Mouse (Mus musculus): ENCODE data around the gene Itpkc. TPM values are rescaled to one million over a fixed set of nuclear protein-coding genes. Genes with fewer than 3 reads are reported as not detected.
A peak's percentile ranks its signal among the peaks of the same experiment; 100 is the strongest.

Itpkc gene
- polyA plus RNA-seq, 1 experiment from 2014 or later, result 8.9 TPM

GRCm38 (mm10) chr7:27221939-27222338, 6.5 kb downstream of the Itpkc start:
- H3K9ac ChIP-seq (ENCODE audit: low read length), result no peak overlapping the region
- DNase-seq (ENCODE audit: low spot score) (no peak), ATAC-seq (replicated peaks; ENCODE audit: low FRiP score, low TSS enrichment, low read depth) (no peak)
- peaks cover 34% of the 10 kb centered on the region for H3K4me1 ChIP-seq (replicated peaks; ENCODE audit: control insufficient read depth, insufficient read depth, low read length)
- WGBS, result 65% methylated on average over 6 of the region's 6 CpGs
- H3K27me3 ChIP-seq (replicated peaks; ENCODE audit: control insufficient read depth, insufficient read depth, low read length), result no peaks in the 10 kb centered on the region
- no peaks in the 10 kb centered on the region for H3K9me3 ChIP-seq (ENCODE audit: control insufficient read depth, low read length)
- no peak overlapping the region for H3K4me3 ChIP-seq (ENCODE audit: low read depth, low read length)
- no peak overlapping the region for H3K27ac ChIP-seq (ENCODE audit: low read depth)
- H3K36me3 ChIP-seq (ENCODE audit: control insufficient read depth, insufficient read depth, low read length), result peaks cover 36% of the 10 kb centered on the region
- no peak overlapping the region for H3K4me2 ChIP-seq (ENCODE audit: low read length)

GRCm38 (mm10) chr7:27219937-27220336, 8.5 kb downstream of the Itpkc start:
- H3K4me1 ChIP-seq (replicated peaks; ENCODE audit: control insufficient read depth, insufficient read depth, low read length), result peaks cover 14% of the 10 kb centered on the region
- H3K27ac ChIP-seq (ENCODE audit: low read depth), result no peak overlapping the region
- DNase-seq (ENCODE audit: low spot score) (no peak), ATAC-seq (replicated peaks; ENCODE audit: low FRiP score, low TSS enrichment, low read depth) (no peak)
- no peaks in the 10 kb centered on the region for H3K27me3 ChIP-seq (replicated peaks; ENCODE audit: control insufficient read depth, insufficient read depth, low read length)
- 69% methylated on average over 11 of the region's 11 CpGs for WGBS
- H3K9ac ChIP-seq (ENCODE audit: low read length), result no peak overlapping the region
- H3K36me3 ChIP-seq (ENCODE audit: control insufficient read depth, insufficient read depth, low read length), result peaks cover 49% of the 10 kb centered on the region
- H3K9me3 ChIP-seq (ENCODE audit: control insufficient read depth, low read length), result no peaks in the 10 kb centered on the region
- H3K4me3 ChIP-seq (ENCODE audit: low read depth, low read length), result no peak overlapping the region
- no peak overlapping the region for H3K4me2 ChIP-seq (ENCODE audit: low read length)

DNA sequence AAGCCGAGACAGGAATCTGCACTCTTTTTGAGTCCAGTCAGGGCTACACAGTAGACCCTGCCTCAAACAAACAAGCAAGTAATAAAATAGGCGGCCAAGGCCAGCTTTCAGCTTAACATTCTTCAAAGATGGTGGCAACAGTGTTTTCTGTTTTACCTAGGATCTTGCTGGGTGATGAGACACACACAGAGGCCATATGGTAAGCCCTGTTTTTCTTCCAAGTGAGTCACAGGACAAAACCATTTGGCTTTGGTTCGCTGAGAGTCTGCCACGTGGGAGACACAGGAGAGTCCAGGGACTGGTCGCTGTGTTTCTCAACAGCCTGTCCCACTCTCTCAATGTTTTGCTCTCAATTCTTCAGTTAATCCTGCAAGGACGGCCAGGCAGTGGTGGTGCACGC, 9.9 kb downstream of the Itpkc start:
- no peak overlapping the region for H3K27ac ChIP-seq (ENCODE audit: low read depth)
- H3K9me3 ChIP-seq (ENCODE audit: control insufficient read depth, low read length), result no peaks in the 10 kb centered on the region
- 82% methylated on average over 7 of the region's 7 CpGs for WGBS
- no peak overlapping the region for H3K9ac ChIP-seq (ENCODE audit: low read length)
- DNase-seq (ENCODE audit: low spot score), result no peak
- ATAC-seq (replicated peaks; ENCODE audit: low FRiP score, low TSS enrichment, low read depth), result no peak
- no peak overlapping the region for H3K4me2 ChIP-seq (ENCODE audit: low read length)
- no peaks in the 10 kb centered on the region for H3K27me3 ChIP-seq (replicated peaks; ENCODE audit: control insufficient read depth, insufficient read depth, low read length)
- H3K4me1 ChIP-seq (replicated peaks; ENCODE audit: control insufficient read depth, insufficient read depth, low read length), result 0 out of 2 replicates have a peak, but pooled peaks cover 3% of the 10 kb centered on the region
- H3K36me3 ChIP-seq (ENCODE audit: control insufficient read depth, insufficient read depth, low read length), result peaks cover 60% of the 10 kb centered on the region
- no peak overlapping the region for H3K4me3 ChIP-seq (ENCODE audit: low read depth, low read length)

GRCm38 (mm10) chr7:27212626-27213025, 15.8 kb downstream of the Itpkc start:
- no peak overlapping the region for H3K4me2 ChIP-seq (ENCODE audit: low read length)
- H3K9ac ChIP-seq (ENCODE audit: low read length), result no peak overlapping the region
- no peak for DNase-seq (ENCODE audit: low spot score)
- 87% methylated on average over 2 of the region's 2 CpGs for WGBS
- H3K9me3 ChIP-seq (ENCODE audit: control insufficient read depth, low read length), result no peaks in the 10 kb centered on the region
- no peak overlapping the region for H3K4me3 ChIP-seq (ENCODE audit: low read depth, low read length)
- no peaks in the 10 kb centered on the region for H3K4me1 ChIP-seq (replicated peaks; ENCODE audit: control insufficient read depth, insufficient read depth, low read length)
- no peak overlapping the region for H3K27ac ChIP-seq (ENCODE audit: low read depth)
- H3K27me3 ChIP-seq (replicated peaks; ENCODE audit: control insufficient read depth, insufficient read depth, low read length), result no peaks in the 10 kb centered on the region
- ATAC-seq (replicated peaks; ENCODE audit: low FRiP score, low TSS enrichment, low read depth), result no peak
- peaks cover 89% of the 10 kb centered on the region for H3K36me3 ChIP-seq (ENCODE audit: control insufficient read depth, insufficient read depth, low read length)

GRCm38 (mm10) chr7:27203730-27204449, 24.6 kb downstream of the Itpkc start:
- H3K4me1 ChIP-seq (replicated peaks; ENCODE audit: control insufficient read depth, insufficient read depth, low read length), result no peaks in the 10 kb centered on the region
- H3K27ac ChIP-seq (ENCODE audit: low read depth), result no peak overlapping the region
- no peaks in the 10 kb centered on the region for H3K27me3 ChIP-seq (replicated peaks; ENCODE audit: control insufficient read depth, insufficient read depth, low read length)
- ATAC-seq (replicated peaks; ENCODE audit: low FRiP score, low TSS enrichment, low read depth) (no peak), DNase-seq (ENCODE audit: low spot score) (no peak)
- H3K4me3 ChIP-seq (ENCODE audit: low read depth, low read length), result no peak overlapping the region
- H3K9ac ChIP-seq (ENCODE audit: low read length), result no peak overlapping the region
- H3K36me3 ChIP-seq (ENCODE audit: control insufficient read depth, insufficient read depth, low read length), result peaks cover 53% of the 10 kb centered on the region
- WGBS, result 95% methylated on average over 8 of the region's 8 CpGs
- H3K9me3 ChIP-seq (ENCODE audit: control insufficient read depth, low read length), result no peaks in the 10 kb centered on the region
- no peak overlapping the region for H3K4me2 ChIP-seq (ENCODE audit: low read length)

- ATAC-seq (replicated peaks; ENCODE audit: low FRiP score, low TSS enrichment, low read depth), result no peak
- no peak overlapping the region for H3K4me2 ChIP-seq (ENCODE audit: low read length)
These were observed 29.7 kb downstream of the Itpkc start for GRCm38 (mm10) chr7:27198779-27199178.

DNA sequence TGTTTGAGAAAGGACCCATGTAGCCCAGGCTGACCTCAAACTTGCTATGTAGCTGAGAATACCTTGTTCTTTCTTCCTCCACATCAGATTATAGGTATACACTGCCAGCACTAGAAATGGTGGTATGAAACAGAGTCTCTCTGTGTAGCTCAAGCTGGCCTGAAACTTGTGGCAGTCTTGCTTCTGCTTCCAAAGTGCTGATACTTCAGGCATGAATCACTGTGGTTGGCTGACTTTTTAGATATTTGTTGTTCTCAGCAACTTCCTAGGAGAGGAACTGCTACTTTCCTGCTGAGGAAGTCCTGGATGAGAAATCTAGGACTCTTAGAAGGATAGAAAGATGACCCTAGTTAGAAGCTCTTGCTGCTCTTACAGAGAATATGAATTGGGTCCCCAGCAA, 30.1 kb downstream of the Itpkc start:
- Histone ChIP-seq H3K9ac (ENCODE audit: low read length) (no peak overlapping the region), H3K9me3 (ENCODE audit: control insufficient read depth, low read length) (no peaks in the 10 kb centered on the region), H3K4me2 (ENCODE audit: low read length) (no peak overlapping the region), H3K36me3 (ENCODE audit: control insufficient read depth, insufficient read depth, low read length) (peaks cover 33% of the 10 kb centered on the region), H3K27ac (ENCODE audit: low read depth) (no peak overlapping the region), H3K4me1 (replicated peaks; ENCODE audit: control insufficient read depth, insufficient read depth, low read length) (peaks cover 14% of the 10 kb centered on the region), H3K4me3 (ENCODE audit: low read depth, low read length) (no peak overlapping the region), H3K27me3 (replicated peaks; ENCODE audit: control insufficient read depth, insufficient read depth, low read length) (no peaks in the 10 kb centered on the region)
- no peak for ATAC-seq (replicated peaks; ENCODE audit: low FRiP score, low TSS enrichment, low read depth)
- no peak for DNase-seq (ENCODE audit: low spot score)

More at GRCm38 (mm10) chr7:27198779-27199178, 29.7 kb downstream of the Itpkc start:
- H3K9me3 ChIP-seq (ENCODE audit: control insufficient read depth, low read length), result no peaks in the 10 kb centered on the region
- H3K4me3 ChIP-seq (ENCODE audit: low read depth, low read length), result no peak overlapping the region
- H3K27me3 ChIP-seq (replicated peaks; ENCODE audit: control insufficient read depth, insufficient read depth, low read length), result no peaks in the 10 kb centered on the region
- peaks cover 33% of the 10 kb centered on the region for H3K36me3 ChIP-seq (ENCODE audit: control insufficient read depth, insufficient read depth, low read length)
- H3K27ac ChIP-seq (ENCODE audit: low read depth), result no peak overlapping the region
- 91% methylated on average over 8 of the region's 8 CpGs for WGBS
- peaks cover 12% of the 10 kb centered on the region for H3K4me1 ChIP-seq (replicated peaks; ENCODE audit: control insufficient read depth, insufficient read depth, low read length)
- no peak overlapping the region for H3K9ac ChIP-seq (ENCODE audit: low read length)
- no peak for DNase-seq (ENCODE audit: low spot score)

- DNase-seq (ENCODE audit: low spot score) (no peak), ATAC-seq (replicated peaks; ENCODE audit: low FRiP score, low TSS enrichment, low read depth) (no peak)
- H3K4me2 ChIP-seq (ENCODE audit: low read length), result no peak overlapping the region
- H3K9me3 ChIP-seq (ENCODE audit: control insufficient read depth, low read length), result no peaks in the 10 kb centered on the region
- no peak overlapping the region for H3K9ac ChIP-seq (ENCODE audit: low read length)
- H3K36me3 ChIP-seq (ENCODE audit: control insufficient read depth, insufficient read depth, low read length), result peaks cover 33% of the 10 kb centered on the region
- H3K27ac ChIP-seq (ENCODE audit: low read depth), result no peak overlapping the region
- 94% methylated on average over 8 of the region's 8 CpGs for WGBS
- peaks cover 14% of the 10 kb centered on the region for H3K4me1 ChIP-seq (replicated peaks; ENCODE audit: control insufficient read depth, insufficient read depth, low read length)
- H3K27me3 ChIP-seq (replicated peaks; ENCODE audit: control insufficient read depth, insufficient read depth, low read length), result no peaks in the 10 kb centered on the region
- H3K4me3 ChIP-seq (ENCODE audit: low read depth, low read length), result no peak overlapping the region
These were observed 30.8 kb downstream of the Itpkc start for GRCm38 (mm10) chr7:27197634-27198033.

DNA sequence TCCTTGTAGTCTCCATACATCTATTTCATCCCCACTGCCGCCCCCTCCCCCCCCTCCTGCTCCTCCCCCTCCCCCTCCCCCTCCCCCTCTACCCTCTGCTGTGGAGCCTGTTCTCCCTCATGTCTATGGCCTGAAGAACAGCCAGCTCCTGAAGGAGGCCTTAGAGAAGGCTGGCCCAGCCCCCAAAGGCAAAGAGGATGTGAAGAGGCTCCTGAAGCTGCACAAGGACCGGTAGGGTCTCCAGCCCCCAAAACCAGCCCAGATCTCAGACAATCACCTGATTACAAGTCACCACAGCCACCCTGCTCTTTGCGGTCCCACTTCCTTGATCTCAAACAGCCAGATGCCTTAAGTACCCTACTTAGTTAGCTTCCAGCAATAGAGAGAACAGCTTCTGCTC, 31.3 kb downstream of the Itpkc start:
- ATAC-seq (replicated peaks; ENCODE audit: low FRiP score, low TSS enrichment, low read depth) (no peak), DNase-seq (ENCODE audit: low spot score) (no peak)
- H3K27me3 ChIP-seq (replicated peaks; ENCODE audit: control insufficient read depth, insufficient read depth, low read length), result no peaks in the 10 kb centered on the region
- no peak overlapping the region for H3K9ac ChIP-seq (ENCODE audit: low read length)
- 79% methylated on average over 3 of the region's 3 CpGs for WGBS
- no peak overlapping the region for H3K27ac ChIP-seq (ENCODE audit: low read depth)
- no peaks in the 10 kb centered on the region for H3K9me3 ChIP-seq (ENCODE audit: control insufficient read depth, low read length)
- H3K4me3 ChIP-seq (ENCODE audit: low read depth, low read length), result no peak overlapping the region
- H3K36me3 ChIP-seq (ENCODE audit: control insufficient read depth, insufficient read depth, low read length), result peaks cover 33% of the 10 kb centered on the region
- H3K4me1 ChIP-seq (replicated peaks; ENCODE audit: control insufficient read depth, insufficient read depth, low read length), result peaks cover 14% of the 10 kb centered on the region
- peak overlapping the region; percentile 81 for H3K4me2 ChIP-seq (ENCODE audit: low read length)
